Mouse (Mus musculus): ENCODE data around the gene Olfr1509.
"Not testable (repeated sequence)": the region's sequence is repeated elsewhere in the genome, so short reads cannot be mapped to it uniquely, and the experiment has no call there.

Gene Olfr1509

GRCm38 (mm10) chr14:52442690-52443089 lies at the start of gene Olfr1509:
TSS of gene Olfr1509 (plus strand) at chr14:52442990.
- DNase-seq (ENCODE audit: low read depth) = no peak

- DNase-seq (ENCODE audit: low read depth) = no peak
Observed at GRCm38 (mm10) chr14:52397279-52397678, 45.5 kb upstream of the Olfr1509 start, which contains the start of gene Olfr1511. TSS of gene Olfr1511 (minus strand) at chr14:52397379.

GRCm38 (mm10) chr14:52410142-52410919 lies 32.5 kb upstream of the Olfr1509 start:
- not testable (repeated sequence) for DNase-seq (ENCODE audit: low read depth)

GRCm38 (mm10) chr14:52414273-52414672 lies 28.5 kb upstream of the Olfr1509 start, which contains the start of gene Olfr1510:
TSS of gene Olfr1510 (minus strand) at chr14:52414373.
- DNase-seq (ENCODE audit: low read depth) = no peak

- DNase-seq (ENCODE audit: low read depth) = no peak
Observed at GRCm38 (mm10) chr14:52427686-52428085, 15.1 kb upstream of the Olfr1509 start.

GRCm38 (mm10) chr14:52451138-52451537 lies 8.3 kb downstream of the Olfr1509 start:
- DNase-seq (ENCODE audit: low read depth) = peak; percentile 43

- DNase-seq (ENCODE audit: low read depth) = no peak
Observed at GRCm38 (mm10) chr14:52461928-52462327, 19.1 kb downstream of the Olfr1509 start.

- no peak for DNase-seq (ENCODE audit: low read depth)
Observed at GRCm38 (mm10) chr14:52465738-52466137, 22.9 kb downstream of the Olfr1509 start.

- no peak for DNase-seq (ENCODE audit: low read depth)
Observed at GRCm38 (mm10) chr14:52467395-52467794, 24.6 kb downstream of the Olfr1509 start, which contains the start of gene Olfr1508. TSS of gene Olfr1508 (minus strand) at chr14:52467495.

- no peak for DNase-seq (ENCODE audit: low read depth)
Observed at GRCm38 (mm10) chr14:52495516-52495915, 52.7 kb downstream of the Olfr1509 start, which contains the start of gene Olfr1507. TSS of gene Olfr1507 (minus strand) at chr14:52495749.
